Mouse (Mus musculus) left cerebral cortex, adult 8-10 months (tissue): Measurements from ENCODE around the gene Fam213b. TPM values are rescaled to one million over a fixed set of nuclear protein-coding genes. Genes with fewer than 3 reads are reported as not detected.

Source experiments
- DNase-seq, 2 experiments: peaks; one replicate each; pipeline ENCODE4 v3.0.0; 2022; ENCODE audit warnings: low spot score in 2 of 2
- total RNA-seq, 4 experiments: library from RNA; stranded (reverse); gene quantifications; 2 replicates each; pipeline ENCODE4 v1.2.4; 2022

The Fam213b gene
- total RNA-seq, 4 experiments from 2014 or later: 56.5 to 68.1 (median 60.5) TPM

GRCm38 (mm10) chr4:154853881-154854280 is 45.1 kb downstream of the Fam213b start:
- DNase-seq: no peak

DNA sequence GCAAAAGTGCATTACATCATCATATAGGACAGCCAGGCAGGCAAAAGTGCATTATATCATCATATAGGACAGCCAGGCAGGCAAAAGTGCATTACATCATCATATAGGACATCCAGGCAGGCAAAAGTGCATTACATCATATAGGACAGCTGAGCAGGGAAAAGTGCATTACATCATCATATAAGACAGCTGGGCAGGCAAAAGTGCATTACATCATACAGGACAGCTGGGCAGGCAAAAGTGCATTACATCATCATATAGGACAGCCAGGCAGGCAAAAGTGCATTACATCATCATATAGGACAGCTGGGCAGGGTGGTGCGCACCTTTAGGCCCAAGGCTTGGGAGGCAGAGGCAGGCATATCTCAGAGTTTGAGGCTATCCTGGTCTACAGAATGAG is 46.2 kb downstream of the Fam213b start:
- DNase-seq: peak in 1 of 2 experiments; percentile 2

Other genes with a start within 250 kb of the Fam213b start
- not detected for gene Actrt2, start 231.3 kb downstream of the Fam213b start, total RNA-seq
- 1 to 10 TPM; 2.8 to 5.0 (median 4.4) TPM for gene Ttc34, start 61.7 kb downstream of the Fam213b start, total RNA-seq
- gene Mmel1, start 29.6 kb downstream of the Fam213b start, total RNA-seq: 1 to 10 TPM in 2 of 4 experiments, under 1 TPM in 2; 0.37 to 1.2 (median 0.78) TPM
- 1 to 10 TPM; 1.5 to 3.0 (median 2.8) TPM for gene Tnfrsf14, start 29.4 kb upstream of the Fam213b start, total RNA-seq
- gene Hes5, start 61.8 kb upstream of the Fam213b start, total RNA-seq: 10 to 100 TPM; 31.5 to 42.6 (median 41.9) TPM
- gene Pank4, start 65.0 kb upstream of the Fam213b start, total RNA-seq: 10 to 100 TPM; 35.5 to 44.7 (median 38.6) TPM
- 10 to 100 TPM; 56.8 to 64.3 (median 60.9) TPM for gene Plch2, start 157.6 kb upstream of the Fam213b start, total RNA-seq
- gene Pex10, start 167.9 kb upstream of the Fam213b start, total RNA-seq: 10 to 100 TPM; 17.6 to 21.2 (median 19.5) TPM
- gene Rer1, start 187.2 kb upstream of the Fam213b start, total RNA-seq: 10 to 100 TPM; 63.3 to 69.9 (median 64.2) TPM
- 10 to 100 TPM; 10.2 to 19.4 (median 12.9) TPM for gene Morn1, start 187.4 kb upstream of the Fam213b start, total RNA-seq